Mouse (Mus musculus): ENCODE measurements around the gene Fras1.

Fras1 gene

DNA sequence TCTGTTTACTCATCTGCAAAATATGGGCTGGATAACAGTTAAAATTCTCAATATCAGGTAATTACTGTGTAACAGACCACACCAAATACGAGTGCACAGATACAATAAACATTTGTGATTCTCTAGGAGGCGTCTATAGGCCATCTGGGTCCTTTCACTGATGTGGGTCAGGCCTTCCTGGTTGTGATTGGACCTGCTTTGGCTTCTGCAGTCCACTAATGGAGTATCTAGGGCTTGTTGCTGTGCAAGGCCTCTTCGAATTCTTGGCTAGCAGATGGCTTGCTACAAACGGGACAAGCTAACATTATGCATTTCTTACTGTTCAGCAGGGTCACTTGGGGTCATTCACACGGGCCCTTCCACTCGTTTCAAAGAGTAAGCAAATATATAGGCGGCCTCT is 92.7 kb downstream of the Fras1 start:
- ChIA-PET CTCF (no interaction called here), POLR2A (no interaction called here)

DNA sequence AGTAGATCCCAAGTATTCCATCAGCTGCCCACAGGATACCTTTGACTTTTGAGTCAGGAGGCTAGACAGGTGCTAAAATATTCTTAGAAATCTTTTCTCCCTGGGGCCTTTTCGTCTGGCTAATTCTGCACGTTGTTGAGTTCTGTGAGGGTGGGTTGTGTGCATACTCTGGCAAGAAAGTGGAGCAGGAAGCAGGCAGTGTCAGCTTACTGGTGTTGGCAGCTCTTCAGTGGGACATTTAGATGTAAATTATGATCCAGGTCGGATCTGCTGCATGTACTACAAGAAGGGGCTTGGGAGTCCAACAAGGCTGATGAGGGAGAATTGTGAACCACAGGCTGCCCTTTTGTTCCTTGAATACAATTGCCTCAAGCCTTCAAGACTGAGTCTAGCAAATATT is 98.2 kb downstream of the Fras1 start:
- ChIA-PET CTCF (interaction anchor here in 1 of 4 experiments (0.6 kb wide), 1 partner anchor 315 kb away, joined by 3 read pairs; no protein-coding TSS in a partner anchor), POLR2A (no interaction called here)

DNA sequence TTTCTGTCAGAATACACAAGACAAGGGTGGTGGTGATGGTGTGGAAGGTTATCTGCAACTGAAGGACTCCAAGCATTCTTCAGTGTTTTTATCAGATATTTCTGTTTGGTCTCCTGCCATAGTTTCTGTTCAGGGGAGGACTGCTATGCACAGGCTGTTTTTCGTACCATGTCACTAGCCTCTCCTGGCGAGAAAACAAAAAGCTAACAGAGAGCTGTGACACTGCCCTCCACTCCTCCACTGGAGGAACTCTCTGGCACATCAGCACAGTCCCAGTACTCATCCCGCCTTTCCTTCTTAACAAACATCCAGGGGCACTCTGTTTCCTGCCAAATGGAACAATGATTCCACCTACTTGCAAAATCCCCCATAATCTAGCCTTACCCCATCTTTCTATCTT is 101.7 kb downstream of the Fras1 start:
- POLR2A ChIA-PET: no interaction called here

DNA sequence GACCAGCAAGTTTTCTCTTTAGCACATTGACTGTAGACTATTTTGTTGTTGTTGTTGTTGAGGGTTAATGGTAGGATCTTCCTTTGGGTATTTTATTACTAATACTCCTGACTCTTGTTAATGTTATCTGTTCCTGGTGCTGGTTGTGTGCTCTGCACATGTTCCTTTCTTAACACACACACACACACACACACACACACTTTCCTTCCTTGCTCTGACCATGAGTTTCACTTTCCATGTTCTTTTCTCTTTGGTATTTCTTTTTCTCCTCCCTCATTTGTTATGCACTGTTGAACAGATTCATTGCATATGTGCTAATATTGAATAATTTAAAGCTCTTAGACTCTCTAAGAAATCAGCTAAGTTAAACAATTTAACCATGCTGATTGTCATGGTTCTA is 105.2 kb downstream of the Fras1 start:
- CTCF ChIA-PET: no interaction called here
- POLR2A ChIA-PET: no interaction called here

More for the DNA sequence above, 101.7 kb downstream of the Fras1 start:
- CTCF ChIA-PET: no interaction called here

DNA sequence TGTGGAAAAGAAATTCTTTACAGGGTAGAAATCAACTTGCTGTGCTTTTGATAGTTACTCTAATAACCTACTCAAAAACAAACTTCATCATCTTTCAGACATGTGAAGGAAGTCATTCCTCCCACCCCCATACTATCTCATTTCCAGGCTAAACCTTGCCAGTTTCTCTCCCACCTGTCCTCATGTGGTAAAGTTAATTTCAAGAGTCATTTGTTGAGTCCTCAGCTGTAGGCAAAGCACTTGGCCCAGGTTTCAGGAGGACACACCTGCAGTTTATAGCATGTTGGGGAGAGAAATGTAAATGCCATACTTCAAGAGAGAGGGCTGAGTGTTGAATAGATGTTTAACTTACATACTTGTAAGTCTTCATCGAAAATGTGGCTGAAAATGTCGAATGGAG is 107.4 kb downstream of the Fras1 start:
- POLR2A ChIA-PET: no interaction called here
- CTCF ChIA-PET: no interaction called here

DNA sequence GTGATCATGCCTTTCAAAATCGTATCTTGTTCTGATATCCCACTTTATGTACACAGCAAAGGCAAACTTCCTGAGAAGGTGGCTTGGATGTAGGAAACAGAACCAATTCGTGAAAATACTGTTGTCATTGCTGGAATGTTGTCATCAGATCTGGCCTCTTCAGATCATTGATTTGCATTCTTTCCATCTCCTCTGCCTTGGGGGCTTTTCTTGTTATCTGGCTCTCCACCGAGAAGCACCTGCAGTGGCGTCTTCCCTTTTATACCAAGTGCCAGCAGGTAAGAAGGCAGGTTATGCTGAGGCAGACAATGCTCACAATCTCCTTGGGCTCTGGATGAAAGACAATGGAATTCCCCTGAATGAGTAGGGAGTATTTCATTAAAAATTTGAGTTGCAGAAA is 108.3 kb downstream of the Fras1 start:
- ChIA-PET CTCF (no interaction called here), POLR2A (no interaction called here)

DNA sequence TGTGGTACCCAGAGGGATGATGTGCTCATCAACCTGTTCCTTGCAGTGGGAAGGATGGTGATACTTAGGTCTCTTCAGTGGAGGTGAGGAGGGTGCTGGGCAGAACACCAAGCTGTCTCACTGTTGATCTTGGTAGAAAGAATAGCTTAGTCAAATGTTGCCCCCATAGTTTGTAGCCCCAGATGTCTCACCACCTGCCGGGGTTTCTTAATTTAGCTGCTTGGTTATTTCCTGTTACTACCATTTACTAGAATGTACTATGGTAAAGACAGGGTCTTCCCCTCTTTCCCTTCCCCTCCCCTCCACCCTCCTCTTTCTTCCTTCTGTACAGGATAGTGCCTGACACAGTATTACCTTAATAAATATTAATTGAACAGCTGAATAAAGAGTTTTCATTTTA is 118.7 kb downstream of the Fras1 start:
- ChIA-PET CTCF (interaction anchor here in 1 of 4 experiments (0.6 kb wide), 1 partner anchor 175 kb away, joined by 3 read pairs; no protein-coding TSS in a partner anchor), POLR2A (no interaction called here)

DNA sequence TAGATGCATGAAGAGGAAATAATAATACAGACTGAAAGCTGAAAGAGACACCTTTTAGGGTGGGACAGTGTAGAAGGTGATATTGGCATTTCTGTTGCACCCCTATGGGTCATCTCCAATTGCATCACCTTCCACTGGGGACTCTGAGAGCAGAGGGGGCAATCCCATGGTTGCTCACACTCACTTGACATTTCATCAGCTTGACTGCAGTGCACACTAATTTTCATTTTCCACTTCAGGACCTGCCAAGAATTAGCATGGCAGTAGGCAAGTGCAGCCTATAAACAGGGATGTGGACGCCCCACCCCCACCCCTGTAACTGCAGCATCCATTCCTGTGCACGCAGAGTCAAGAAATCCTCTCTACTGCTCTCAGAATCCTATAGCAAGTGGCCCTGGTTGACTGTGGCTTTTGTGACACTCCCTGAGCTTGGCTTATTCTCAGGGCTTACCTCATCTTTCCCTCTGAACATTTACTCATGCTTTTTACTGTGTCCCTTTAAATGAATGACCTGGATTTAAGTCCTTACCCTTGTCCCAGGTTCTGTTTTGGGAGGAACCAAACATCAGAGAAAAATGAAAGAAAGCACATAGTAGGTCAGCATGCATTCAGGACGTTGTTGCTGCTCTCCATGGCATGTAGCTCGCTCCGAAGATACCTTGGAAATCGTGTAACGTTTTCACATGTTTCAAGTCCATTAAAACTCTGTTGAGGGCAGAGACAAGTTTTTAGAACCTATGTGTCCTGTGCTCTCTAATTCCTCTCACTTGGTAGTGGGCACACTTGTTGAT is 120.9 kb downstream of the Fras1 start:
- ChIA-PET CTCF (interaction anchor here in 1 of 4 experiments (0.6 kb wide), 1 partner anchor 529 kb away, joined by 4 read pairs; no protein-coding TSS in a partner anchor), POLR2A (interaction anchor here in 1 of 4 experiments (0.7 kb wide), 1 partner anchor 1117 kb away, joined by 3 read pairs; no protein-coding TSS in a partner anchor)

DNA sequence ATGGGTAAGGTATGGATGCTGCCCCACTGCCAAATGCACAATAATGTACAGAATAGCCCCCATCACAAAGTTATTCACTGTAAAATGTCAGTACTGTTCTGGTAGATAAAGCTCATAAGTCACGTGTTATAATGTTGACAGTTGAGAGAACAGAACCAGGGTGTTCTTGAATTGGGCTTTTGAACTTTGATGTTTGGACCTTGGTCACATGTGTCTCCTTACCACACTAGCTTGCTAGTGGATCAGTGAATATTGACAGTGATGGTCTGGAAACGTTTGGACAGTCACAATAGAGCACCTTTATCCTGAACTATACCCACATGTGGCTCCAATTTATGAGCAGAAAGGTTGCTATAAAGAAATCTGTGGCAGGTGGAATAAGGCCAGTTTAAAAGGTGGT is 124.3 kb downstream of the Fras1 start:
- ChIA-PET POLR2A (no interaction called here), CTCF (no interaction called here)

DNA sequence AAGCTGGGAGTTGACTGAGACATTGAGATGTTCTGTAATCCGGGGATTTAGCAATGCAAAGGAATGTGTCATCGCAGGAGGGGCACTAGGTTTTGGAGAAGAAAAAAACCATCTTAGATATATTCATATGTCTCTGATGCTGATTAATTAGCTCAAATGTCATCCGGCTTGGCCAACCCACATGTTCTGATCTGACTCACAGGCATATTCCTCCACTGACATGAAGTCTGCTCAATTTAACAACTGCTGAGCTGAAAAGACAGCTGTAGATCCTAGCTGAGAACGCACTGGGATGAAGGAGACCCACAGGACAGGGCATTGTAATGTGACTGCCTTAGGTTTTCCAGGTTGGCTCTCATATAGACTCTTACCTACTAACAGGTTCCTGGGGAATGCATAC is 128.0 kb downstream of the Fras1 start:
- POLR2A ChIA-PET: no interaction called here
- CTCF ChIA-PET: no interaction called here

DNA sequence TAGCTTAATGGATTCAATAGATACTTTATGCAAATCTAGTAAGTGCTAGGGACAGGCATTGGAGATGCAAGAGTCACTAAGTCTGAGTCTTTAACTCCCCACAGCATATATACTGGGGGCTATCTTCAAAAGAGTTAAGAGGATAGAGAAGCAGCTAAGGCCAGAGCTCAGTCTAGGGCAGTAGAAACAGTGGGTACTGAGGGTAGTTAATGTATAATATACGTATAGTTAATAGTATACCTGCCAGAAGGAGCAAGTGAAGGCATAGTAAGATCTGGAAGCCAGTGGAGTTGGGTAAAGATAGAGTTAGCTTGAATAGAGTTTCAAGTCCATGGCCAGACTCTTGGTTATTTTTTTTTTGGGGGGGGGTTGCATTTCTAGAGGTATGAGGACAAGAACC is 128.6 kb downstream of the Fras1 start:
- ChIA-PET CTCF (no interaction called here), POLR2A (no interaction called here)

DNA sequence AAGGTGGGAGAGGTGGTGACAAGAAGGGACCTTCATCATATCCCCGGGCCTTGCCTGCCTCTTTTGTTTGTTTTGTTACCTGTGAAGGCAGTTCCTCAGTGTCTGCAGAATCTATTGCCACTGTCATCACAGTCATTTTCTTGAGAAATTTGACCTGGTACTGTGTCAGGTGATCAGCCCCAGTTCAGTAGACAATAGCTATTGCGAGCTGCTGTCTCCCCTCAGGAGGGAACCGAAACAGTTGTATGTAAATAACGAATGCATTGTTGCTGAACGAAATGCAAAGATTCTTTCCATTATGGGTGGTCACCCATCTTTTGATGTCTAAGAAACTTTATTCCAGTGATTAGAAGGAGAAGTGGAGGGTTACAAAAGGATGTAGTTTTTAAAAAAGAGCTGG is 137.2 kb downstream of the Fras1 start:
- POLR2A ChIA-PET: no interaction called here
- CTCF ChIA-PET: no interaction called here

DNA sequence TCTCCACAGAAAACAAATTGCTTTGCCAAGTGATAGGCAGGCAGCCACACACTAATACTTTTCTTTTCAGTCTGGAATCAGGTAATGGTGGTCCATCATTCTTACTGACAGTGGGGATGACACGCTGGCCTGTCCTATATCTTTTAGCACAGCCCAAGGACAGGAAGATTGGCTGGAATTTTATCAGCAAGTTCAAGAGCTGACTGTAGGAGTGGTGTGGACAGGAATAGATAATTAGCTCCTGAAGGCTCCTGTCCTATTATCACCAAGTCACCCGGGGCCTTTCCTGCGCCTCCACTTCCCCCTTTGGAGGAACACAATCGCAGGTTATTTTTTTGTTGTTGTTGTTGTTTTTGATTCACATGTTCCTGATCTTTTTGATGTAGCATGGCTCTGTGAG is 139.6 kb downstream of the Fras1 start:
- CTCF ChIA-PET: no interaction called here
- POLR2A ChIA-PET: no interaction called here

DNA sequence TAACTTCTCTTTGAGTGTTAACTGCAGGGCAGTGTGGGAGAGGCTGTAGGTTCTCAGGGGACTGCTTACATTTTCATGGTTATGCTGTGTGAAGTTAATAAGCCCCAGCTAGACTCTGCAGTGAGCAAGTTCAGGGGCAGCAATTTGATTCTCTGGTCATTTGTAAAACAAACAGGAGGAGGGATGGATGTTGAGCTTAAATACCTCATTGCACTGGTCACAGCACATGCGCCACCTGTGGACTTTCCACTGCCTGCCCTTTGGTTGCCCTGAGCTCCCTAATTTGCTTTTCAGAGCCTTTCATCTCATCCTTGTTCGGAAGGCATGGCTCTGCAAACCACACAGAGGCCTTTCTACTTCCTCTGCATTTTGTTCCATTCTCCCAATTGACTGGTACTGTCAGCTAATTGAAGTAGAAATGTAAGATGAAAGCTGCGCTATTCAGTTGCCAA is 142.1 kb downstream of the Fras1 start:
- ChIA-PET POLR2A (no interaction called here), CTCF (interaction anchor here in 1 of 4 experiments (0.6 kb wide), 1 partner anchor 535 kb away, joined by 4 read pairs; no protein-coding TSS in a partner anchor)

DNA sequence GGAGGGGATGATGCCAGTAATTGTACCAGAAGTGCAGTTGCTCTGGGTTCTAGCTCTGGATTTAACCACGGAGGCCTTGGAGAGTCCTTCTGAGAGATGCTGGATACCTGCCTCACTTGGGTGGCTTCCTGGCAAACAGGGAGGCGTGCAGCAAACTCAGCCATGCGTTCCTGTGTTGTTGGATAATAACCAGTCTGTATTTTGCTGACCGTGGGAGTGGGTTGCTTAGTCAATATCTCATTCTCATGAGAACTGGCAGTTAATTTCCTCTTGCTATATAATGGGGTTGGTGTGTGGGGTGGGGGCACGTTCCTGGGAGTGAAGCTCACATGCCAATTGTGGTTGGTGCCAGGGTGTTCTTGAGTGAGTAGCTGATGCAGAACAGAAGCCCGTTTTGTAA is 142.6 kb downstream of the Fras1 start:
- ChIA-PET POLR2A (no interaction called here), CTCF (interaction anchor here in 1 of 4 experiments (0.6 kb wide), 1 partner anchor 534 kb away, joined by 4 read pairs; no protein-coding TSS in a partner anchor)

DNA sequence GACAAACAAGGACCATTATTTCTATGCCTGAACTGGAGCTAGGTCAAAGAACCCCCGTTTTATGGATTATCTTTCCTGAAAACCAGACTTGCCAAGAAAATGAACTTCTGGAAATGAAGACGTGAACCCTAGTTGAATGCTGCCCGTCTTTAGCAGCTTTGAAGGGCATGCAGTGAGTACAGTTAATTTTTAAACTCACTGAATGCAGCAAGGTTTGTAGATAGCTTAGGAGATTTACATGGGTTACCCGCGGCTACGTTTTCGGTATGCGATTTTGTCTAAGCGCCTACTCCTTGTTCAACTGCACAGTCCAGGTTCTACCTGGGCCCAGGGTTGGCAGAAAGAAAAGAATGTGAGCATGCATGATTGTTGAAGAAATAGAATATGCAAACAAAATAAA is 147.8 kb downstream of the Fras1 start:
- ChIA-PET CTCF (no interaction called here), POLR2A (no interaction called here)

DNA sequence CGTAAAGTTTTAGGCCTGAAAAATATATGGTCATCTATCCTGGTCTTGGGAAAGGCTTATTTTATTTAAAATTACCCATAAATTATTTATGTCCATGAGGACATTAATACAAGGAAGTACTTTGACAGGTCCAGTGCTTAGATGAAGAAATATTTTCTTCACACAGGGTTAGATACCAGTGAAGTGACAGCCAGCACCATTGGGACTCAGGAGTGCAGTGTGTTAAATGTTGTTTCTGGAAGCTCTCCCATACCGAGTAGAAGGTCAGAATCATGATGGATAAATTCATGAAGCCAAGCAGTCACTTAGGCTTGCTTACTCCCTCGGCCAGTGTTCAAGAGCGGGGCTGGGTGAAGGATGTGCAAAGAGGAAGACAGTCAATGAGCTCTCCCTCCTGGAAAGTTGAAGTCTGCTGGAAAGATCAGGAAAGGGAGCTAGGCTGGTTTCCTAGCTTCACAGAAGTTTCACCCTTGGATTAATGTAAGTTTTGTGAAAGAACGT is 149.2 kb downstream of the Fras1 start:
- POLR2A ChIA-PET: interaction anchor here in 1 of 4 experiments (0.5 kb wide), 1 partner anchor 94 kb away, joined by 3 read pairs; no protein-coding TSS in a partner anchor
- CTCF ChIA-PET: interaction anchor here in 1 of 4 experiments (0.5 kb wide), 1 partner anchor 118 kb away, joined by 4 read pairs; no protein-coding TSS in a partner anchor

DNA sequence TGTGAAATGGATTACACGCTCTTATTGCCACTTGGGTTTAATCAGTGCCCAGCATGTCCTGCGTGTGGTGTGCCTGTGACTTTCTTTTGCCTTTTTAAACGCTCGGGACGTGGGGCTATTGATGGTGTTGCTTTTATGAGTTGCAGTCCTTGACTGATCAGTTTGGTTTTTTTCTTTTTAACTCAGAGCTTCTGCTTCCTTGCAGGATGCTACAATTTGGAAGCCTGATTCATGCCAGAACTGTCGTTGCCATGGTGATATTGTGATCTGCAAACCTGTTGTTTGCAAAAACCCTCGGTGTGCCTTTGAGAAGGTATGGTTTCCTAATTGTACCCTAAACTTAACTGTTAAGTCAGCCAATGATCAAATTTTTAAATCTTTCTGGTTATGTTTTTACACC is 154.5 kb downstream of the Fras1 start:
- POLR2A ChIA-PET: no interaction called here
- CTCF ChIA-PET: no interaction called here

DNA sequence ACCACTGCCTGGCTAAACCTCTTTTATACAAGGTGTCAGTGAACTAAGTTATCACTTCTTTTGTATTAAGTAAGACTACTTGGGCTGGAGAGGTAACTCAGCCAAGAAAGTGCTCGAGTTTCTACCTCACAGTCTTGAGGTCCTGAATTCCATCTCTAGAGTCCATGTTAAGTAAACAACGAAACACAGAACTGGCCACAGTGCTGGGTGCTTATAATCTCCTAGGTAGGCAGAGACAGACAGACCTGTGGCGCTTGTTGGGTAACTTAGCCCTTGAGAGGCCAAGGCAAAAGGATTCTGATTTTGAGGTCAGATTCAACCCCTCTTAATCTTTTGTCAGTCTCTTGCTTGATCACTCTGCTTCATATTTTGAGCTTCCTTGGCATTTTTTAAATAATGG is 156.8 kb downstream of the Fras1 start:
- ChIA-PET CTCF (interaction anchor here in 1 of 4 experiments (0.5 kb wide), 1 partner anchor 238 kb away, joined by 3 read pairs; no protein-coding TSS in a partner anchor), POLR2A (no interaction called here)

DNA sequence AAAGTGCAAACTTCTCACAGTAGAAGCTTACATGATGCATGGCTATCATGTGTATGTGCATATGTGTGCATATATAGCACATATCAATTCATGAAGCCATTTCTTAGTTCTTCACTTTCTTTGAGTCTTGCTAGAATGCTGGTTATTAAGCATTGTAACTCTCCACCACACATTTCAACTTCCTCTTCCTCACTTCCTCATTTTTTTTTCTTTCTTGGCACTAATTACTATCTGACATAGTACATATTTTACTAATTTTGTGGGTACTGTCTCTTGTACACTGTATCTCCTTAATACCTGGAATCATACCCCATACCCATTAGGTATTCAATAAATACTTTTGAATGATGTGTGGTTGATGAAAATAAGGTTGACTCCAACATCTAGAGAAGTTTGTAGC is 158.2 kb downstream of the Fras1 start:
- ChIA-PET POLR2A (no interaction called here), CTCF (no interaction called here)

DNA sequence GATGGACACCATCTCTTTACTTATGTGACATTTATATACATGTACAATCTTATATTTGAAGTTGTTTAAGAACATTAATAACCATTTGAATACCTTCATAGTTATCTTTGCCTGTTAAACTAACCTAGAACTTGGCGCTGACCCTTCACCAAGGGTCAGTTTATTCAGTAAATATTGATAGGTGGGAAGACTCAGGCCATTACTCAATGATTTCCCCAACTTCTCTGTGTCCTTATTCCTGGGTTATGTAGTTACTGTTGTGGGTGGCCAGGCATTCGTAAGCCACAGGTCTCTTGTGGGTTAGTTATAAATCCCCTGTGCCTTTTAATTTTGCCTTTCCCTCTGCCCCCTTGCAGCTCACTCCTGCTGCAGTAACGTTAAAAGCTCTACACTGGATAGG is 162.8 kb downstream of the Fras1 start:
- POLR2A ChIA-PET: no interaction called here

More for the DNA sequence above, 162.8 kb downstream of the Fras1 start:
- CTCF ChIA-PET: no interaction called here
